Mouse (Mus musculus) forebrain, embryonic 14.5 days (tissue): ENCODE measurements around the gene Srp14. TPM values are rescaled to one million over a fixed set of nuclear protein-coding genes. Genes with fewer than 3 reads are reported as not detected.

Source experiments
- ATAC-seq: fragments of 200-750 bp; cut with Nextera tagmentation; 2 replicates; pipeline ENCODE4 v1.8.0; 2017; ENCODE audit warnings: mild to moderate bottlenecking, moderate library complexity
- DNase-seq: peaks from one replicate; pipeline ENCODE4 v3.0.0-alpha.2; 2015; ENCODE audit warnings: low spot score
- H3K27ac ChIP-seq: fragments of 300-500 bp; sonication (generic); 2 replicates; pipeline ENCODE4 v1.5.1; 2014; ENCODE audit warnings: low read depth, mild to moderate bottlenecking, control low read depth, low read length, moderate library complexity
- H3K27me3 ChIP-seq: fragments of 300-500 bp; sonication (generic); replicated peaks from 2 replicates; pipeline ENCODE4 v1.6.1; 2014; ENCODE audit warnings: low read length, control low read depth, mixed read lengths; ENCODE audit not compliant: control insufficient read depth, insufficient read depth
- H3K36me3 ChIP-seq: fragments of 300-500 bp; sonication (generic); 2 replicates; pipeline ENCODE4 v1.6.1; 2014; ENCODE audit warnings: low read length, control low read depth; ENCODE audit not compliant: control insufficient read depth, insufficient read depth
- H3K4me1 ChIP-seq: fragments of 300-500 bp; sonication (generic); 2 replicates; pipeline ENCODE4 v1.6.1; 2014; ENCODE audit warnings: antibody characterized with exemption, low read length, control low read depth; ENCODE audit not compliant: control insufficient read depth, insufficient read depth
- H3K4me2 ChIP-seq: fragments of 300-500 bp; sonication (generic); 2 replicates; pipeline ENCODE4 v1.6.1; 2014; ENCODE audit warnings: mild to moderate bottlenecking, control low read depth, low read length
- H3K4me3 ChIP-seq: fragments of 300-500 bp; sonication (generic); 2 replicates; pipeline ENCODE4 v1.5.1; 2014; ENCODE audit warnings: low read depth, low read length, control low read depth
- H3K9ac ChIP-seq: fragments of 300-500 bp; sonication (generic); 2 replicates; pipeline ENCODE4 v1.6.1; 2014; ENCODE audit warnings: mild to moderate bottlenecking, low read length, control low read depth, moderate library complexity
- H3K9me3 ChIP-seq: fragments of 300-500 bp; sonication (generic); replicated peaks from 2 replicates; pipeline ENCODE4 v1.6.1; 2016; ENCODE audit warnings: low read length, control low read depth, mixed read lengths; ENCODE audit not compliant: control insufficient read depth
- WGBS: fragments of 180-500 bp; shearing (Covaris S2); extraction: QIAGEN DNeasy Blood & Tissue Kit; methylation state at CpG from one replicate; pipeline ENCODE4 v1.1.7; 2014; 5-methylcytosine and 5-hydroxymethylcytosine counted together
- polyA plus RNA-seq: library from polyadenylated mRNA; unstranded; fragments of >200 nt; fragmentation: Nextera tagmentation; extraction: Ambion mirVana; gene quantifications from 2 replicates; pipeline ENCODE4 v1.2.1, GENCODE M21; 2014

The Srp14 gene
- polyA plus RNA-seq, 1 experiment from 2014 or later, result 381 TPM

DNA sequence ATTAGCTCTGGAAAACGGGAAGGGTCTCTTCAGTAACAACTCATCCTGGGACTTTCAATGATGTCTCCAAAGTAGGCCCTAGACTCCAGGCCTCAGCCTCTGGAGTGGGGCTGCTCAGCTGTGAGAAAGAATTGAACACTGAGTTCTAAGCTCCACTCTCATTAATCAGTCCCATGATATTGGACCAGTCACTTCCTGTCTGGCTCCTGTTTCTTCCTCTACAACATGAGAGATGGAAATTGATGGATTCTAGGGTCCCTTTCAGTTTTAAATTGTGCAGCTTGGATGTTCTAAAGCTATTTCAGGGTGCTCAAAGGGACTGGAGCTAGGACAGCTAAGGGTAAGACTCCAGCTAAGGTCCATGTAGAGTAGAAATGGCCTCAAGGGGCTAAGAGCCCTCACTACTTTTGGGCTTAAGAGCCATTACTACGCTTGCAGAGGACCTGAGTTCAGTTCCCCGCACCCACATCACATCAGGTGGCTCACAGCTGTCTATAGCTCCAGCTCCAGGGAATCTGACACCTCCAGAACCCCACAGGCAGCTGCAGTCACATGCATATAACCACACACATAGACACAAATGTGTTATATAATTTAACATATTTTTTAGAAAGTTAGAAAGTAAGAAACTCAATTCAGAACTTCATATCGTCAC is 12.4 kb upstream of the Srp14 start:
- Histone ChIP-seq H3K4me1 (no peaks in the 10 kb centered on the region), H3K4me2 (no peak overlapping the region), H3K27me3 (no peaks in the 10 kb centered on the region), H3K9ac (no peak overlapping the region), H3K4me3 (no peak overlapping the region), H3K27ac (no peak overlapping the region), H3K9me3 (no peaks in the 10 kb centered on the region), H3K36me3 (no peaks in the 10 kb centered on the region)
- WGBS, result 88% methylated on average over 4 of the region's 4 CpGs
- ATAC-seq (no peak), DNase-seq (no peak)

DNA sequence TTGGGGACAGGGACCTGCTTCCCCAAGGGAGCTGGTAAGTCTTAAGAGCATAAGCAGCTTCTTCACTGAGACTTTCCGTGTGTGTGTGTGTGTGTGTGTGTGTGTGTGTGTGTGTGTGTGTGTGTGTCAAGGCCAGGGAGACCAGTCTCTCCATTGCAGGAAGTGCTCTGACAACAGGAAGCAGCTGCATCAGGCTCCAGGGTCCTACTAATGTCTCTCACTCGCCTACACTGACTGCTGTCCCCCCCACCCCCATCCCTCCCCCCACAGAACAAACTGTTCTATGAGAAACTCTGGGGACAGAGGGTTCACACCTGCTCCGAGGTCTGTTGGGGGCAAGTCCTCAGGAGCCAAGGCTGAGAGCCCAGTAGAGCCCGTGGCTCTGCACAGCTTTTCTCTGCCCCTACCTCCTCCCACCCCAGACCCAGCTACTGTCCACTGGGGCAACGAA is 11.8 kb upstream of the Srp14 start:
- DNase-seq (no peak), ATAC-seq (no peak)
- no peaks in the 10 kb centered on the region for H3K27me3 ChIP-seq
- H3K27ac ChIP-seq, result no peak overlapping the region
- no peaks in the 10 kb centered on the region for H3K4me1 ChIP-seq
- H3K9ac ChIP-seq, result no peak overlapping the region
- no peaks in the 10 kb centered on the region for H3K36me3 ChIP-seq
- H3K4me3 ChIP-seq, result no peak overlapping the region
- no peaks in the 10 kb centered on the region for H3K9me3 ChIP-seq
- 62% methylated on average over 5 of the region's 5 CpGs for WGBS
- no peak overlapping the region for H3K4me2 ChIP-seq

DNA sequence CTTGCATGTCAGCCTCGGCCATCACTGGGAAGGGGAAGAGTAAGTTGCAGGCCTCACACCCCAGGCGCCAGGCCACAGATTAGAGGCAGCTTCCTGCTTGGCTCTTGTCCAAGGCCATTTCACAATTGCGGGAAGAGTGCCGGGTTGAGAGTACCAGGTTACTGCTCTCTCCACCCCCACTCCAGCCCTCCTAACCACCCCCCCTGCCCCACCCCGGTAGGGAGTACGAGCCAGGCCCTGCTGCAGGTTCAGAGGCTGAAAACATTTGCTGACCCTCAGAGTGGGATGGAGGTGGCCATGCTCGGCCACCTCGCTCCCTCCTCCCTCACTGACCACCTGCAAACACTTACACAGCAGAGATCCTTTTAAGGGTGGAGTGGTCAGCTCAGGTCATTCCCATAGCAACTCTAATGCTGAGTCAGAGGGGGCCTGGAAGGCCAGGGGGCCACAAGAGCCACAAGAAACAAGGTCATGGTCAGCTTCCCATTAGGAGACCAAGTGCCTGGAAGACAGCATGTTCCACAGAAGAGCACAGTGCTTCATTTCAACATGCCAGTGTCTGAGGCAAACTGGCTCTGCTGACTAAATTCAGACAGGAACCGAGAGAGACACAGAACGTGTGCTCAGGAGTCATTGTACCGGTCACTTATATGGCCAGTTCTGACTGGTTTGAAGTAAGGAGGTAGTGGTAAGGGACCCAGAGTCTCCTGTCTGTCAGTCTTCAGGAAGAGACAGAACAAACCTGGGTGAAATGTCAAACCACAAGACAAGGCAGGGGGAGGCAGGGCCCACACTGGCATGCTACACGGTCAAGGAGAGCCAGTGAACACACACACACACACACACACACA is 11.0 kb upstream of the Srp14 start:
- Histone ChIP-seq H3K9me3 (no peaks in the 10 kb centered on the region), H3K4me3 (no peak overlapping the region), H3K4me1 (no peaks in the 10 kb centered on the region), H3K36me3 (no peaks in the 10 kb centered on the region), H3K4me2 (no peak overlapping the region), H3K27me3 (no peaks in the 10 kb centered on the region), H3K27ac (no peak overlapping the region), H3K9ac (no peak overlapping the region)
- ATAC-seq, result no peak
- DNase-seq, result peak; percentile 14
- 50% methylated on average over 12 of the region's 12 CpGs for WGBS

DNA sequence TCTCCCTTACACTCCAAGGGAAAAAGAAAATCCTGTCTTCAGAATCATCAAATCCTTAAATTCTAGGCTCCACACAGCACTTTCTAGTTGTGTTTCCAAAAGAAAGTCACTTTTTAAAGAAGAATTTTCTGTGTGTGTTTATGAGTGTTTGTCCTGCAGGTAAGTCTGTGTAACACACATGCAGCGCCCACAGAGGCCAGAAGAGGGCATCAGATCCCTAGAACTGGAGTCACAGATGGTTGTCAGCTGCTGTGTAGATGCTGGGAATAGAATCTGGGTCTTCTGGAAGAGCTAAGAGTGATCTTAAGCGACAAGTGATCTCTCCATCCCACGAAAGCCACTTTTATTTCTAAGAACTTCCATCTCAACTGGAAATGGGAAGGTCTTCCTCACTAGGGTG is 8.3 kb upstream of the Srp14 start:
- no peak for ATAC-seq

DNA sequence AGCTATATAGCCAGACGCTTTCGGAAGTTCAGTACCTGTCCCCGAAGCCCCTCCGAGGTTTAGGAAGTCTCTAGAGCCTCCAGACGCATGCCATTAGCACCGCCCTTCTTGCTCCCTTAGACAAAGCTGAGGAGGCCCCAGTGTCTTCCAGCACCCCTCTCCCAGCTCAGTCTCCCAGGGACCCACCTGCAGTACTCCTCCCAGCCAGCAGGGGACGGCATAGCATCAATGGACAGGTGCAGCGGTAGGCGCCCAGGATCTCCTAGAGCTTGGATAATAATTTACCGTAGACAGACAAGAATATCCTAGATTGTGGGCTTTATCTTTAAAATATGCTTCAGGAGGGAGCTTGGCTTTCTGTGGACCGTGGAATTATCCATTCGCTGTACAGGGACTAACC is 7.4 kb upstream of the Srp14 start:
- Histone ChIP-seq H3K4me3 (no peak overlapping the region), H3K4me1 (no peaks in the 10 kb centered on the region), H3K36me3 (no peaks in the 10 kb centered on the region), H3K4me2 (no peak overlapping the region), H3K9ac (no peak overlapping the region), H3K9me3 (no peaks in the 10 kb centered on the region), H3K27ac (no peak overlapping the region), H3K27me3 (no peaks in the 10 kb centered on the region)
- DNase-seq (peak; percentile 64), ATAC-seq (peak; percentile 68)
- WGBS, result 15% methylated on average over 12 of the region's 12 CpGs

More for the DNA sequence above, 8.3 kb upstream of the Srp14 start:
- Histone ChIP-seq H3K4me1 (no peaks in the 10 kb centered on the region), H3K27ac (no peak overlapping the region), H3K27me3 (no peaks in the 10 kb centered on the region), H3K4me3 (no peak overlapping the region), H3K9me3 (no peaks in the 10 kb centered on the region), H3K36me3 (no peaks in the 10 kb centered on the region), H3K4me2 (no peak overlapping the region), H3K9ac (no peak overlapping the region)
- DNase-seq, result no peak
- 69% methylated on average over 3 of the region's 3 CpGs for WGBS

DNA sequence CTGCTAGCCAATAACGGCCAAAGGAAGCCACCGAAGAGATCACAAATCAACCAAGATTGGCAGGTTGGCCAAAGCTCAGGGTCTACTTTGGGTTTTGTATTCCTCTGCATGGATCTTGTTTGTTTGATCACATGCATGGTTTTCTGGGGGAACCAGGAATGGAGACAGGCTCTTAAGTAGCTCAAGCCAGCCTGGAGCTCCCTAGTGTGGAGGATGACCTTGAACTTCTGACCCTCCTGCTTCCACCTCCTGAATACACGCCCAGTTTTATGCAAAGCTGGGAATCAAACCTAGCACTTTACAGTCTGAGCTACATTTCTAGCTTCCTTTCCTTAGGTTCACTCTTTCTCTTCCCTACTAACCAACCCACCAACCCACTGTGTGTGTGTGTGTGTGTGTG is 5.9 kb upstream of the Srp14 start:
- no peak overlapping the region for H3K9ac ChIP-seq
- ATAC-seq (no peak), DNase-seq (no peak)
- H3K9me3 ChIP-seq, result no peaks in the 10 kb centered on the region
- no peak overlapping the region for H3K4me2 ChIP-seq
- WGBS, result 90% methylated on average over 3 of the region's 3 CpGs
- no peaks in the 10 kb centered on the region for H3K27me3 ChIP-seq
- no peak overlapping the region for H3K4me3 ChIP-seq
- H3K4me1 ChIP-seq, result no peaks in the 10 kb centered on the region
- no peak overlapping the region for H3K27ac ChIP-seq
- H3K36me3 ChIP-seq, result no peaks in the 10 kb centered on the region

DNA sequence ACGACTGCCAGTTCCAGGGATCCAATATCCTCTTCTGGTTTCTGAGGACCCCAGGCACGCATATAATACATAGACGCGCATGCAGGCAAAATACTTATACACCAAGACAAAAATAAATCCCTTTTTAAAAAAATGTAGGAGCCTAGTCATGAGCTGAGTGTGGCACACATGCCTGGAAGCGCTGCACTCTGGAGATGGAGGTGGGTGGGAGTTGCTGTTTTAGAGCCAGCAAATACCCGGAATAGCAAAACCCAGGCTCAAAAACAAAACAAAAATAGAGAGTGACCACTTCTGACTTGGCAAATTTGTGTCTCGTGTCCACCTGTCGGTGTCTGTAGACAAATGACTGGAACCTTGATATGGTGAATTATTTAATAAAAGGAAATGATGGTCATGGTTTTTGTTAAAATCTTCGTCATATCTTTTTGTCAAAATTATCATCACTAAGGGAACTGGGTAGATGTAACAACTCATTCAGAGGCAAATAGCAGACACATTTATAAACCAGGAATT is 4.9 kb upstream of the Srp14 start:
- Histone ChIP-seq H3K9ac (no peak overlapping the region), H3K27ac (no peak overlapping the region), H3K36me3 (no peaks in the 10 kb centered on the region), H3K27me3 (no peaks in the 10 kb centered on the region), H3K9me3 (no peaks in the 10 kb centered on the region), H3K4me2 (no peak overlapping the region), H3K4me1 (no peaks in the 10 kb centered on the region), H3K4me3 (no peak overlapping the region)
- ATAC-seq (no peak), DNase-seq (no peak)
- WGBS, result 89% methylated on average over 9 of the region's 9 CpGs

DNA sequence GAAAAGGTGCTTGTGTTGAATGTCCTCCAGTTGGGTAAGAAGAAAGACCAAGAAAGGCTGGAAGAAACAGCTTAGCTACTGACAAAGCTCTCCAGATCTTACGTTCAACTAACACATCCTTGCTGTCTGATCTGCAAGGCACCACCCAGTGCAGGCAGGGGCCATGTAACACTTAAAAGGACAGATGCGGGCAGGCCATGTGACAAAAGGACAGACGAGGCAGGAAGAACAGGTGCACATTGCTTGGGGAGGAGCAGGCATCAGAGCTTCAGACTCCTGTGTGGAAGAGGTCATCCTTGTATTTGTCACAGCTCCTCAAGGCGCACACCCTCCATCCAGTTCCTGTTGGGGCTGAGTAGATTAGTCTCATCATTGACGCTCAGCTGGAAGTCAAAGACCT is 3.5 kb upstream of the Srp14 start:
- no peak for ATAC-seq
- 82% methylated on average over 5 of the region's 5 CpGs for WGBS
- no peak for DNase-seq

DNA sequence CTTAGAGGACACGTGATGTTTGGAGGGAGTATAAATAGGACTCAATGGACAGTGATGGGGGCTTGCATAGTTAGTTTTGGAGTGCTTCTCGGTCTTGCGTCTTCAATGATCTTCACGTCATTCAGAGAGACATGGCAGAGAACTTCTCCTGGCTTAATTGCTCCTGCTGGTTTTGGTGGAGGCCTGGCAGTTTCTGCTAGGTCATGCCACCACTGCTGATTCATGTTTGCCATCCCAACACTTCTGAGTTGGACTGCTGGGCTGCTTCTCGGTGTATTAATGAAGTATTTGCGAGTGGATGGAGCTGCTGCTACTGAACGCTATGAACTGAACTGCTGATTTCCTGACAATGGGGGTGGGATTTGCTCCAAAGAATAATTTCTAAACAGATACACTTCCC is 1.4 kb upstream of the Srp14 start:
- H3K27me3 ChIP-seq, result no peaks in the 10 kb centered on the region
- no peak overlapping the region for H3K4me2 ChIP-seq
- H3K9ac ChIP-seq, result no peak overlapping the region
- WGBS, result 93% methylated on average over 7 of the region's 7 CpGs
- H3K4me1 ChIP-seq, result peaks cover 8% of the 10 kb centered on the region
- H3K36me3 ChIP-seq, result peaks cover 17% of the 10 kb centered on the region
- no peak for DNase-seq
- no peak overlapping the region for H3K4me3 ChIP-seq
- H3K27ac ChIP-seq, result no peak overlapping the region
- H3K9me3 ChIP-seq, result no peaks in the 10 kb centered on the region
- no peak for ATAC-seq

More for the DNA sequence above, 3.5 kb upstream of the Srp14 start:
- Histone ChIP-seq H3K9me3 (no peaks in the 10 kb centered on the region), H3K36me3 (0 out of 2 replicates have a peak, but pooled peaks cover under 1% of the 10 kb centered on the region), H3K4me1 (peaks cover 8% of the 10 kb centered on the region), H3K9ac (no peak overlapping the region), H3K4me3 (no peak overlapping the region), H3K4me2 (no peak overlapping the region), H3K27me3 (no peaks in the 10 kb centered on the region), H3K27ac (no peak overlapping the region)
